Comparison of ENCODE assay signal across 8 mouse cellular contexts in the genomic region with DNA sequence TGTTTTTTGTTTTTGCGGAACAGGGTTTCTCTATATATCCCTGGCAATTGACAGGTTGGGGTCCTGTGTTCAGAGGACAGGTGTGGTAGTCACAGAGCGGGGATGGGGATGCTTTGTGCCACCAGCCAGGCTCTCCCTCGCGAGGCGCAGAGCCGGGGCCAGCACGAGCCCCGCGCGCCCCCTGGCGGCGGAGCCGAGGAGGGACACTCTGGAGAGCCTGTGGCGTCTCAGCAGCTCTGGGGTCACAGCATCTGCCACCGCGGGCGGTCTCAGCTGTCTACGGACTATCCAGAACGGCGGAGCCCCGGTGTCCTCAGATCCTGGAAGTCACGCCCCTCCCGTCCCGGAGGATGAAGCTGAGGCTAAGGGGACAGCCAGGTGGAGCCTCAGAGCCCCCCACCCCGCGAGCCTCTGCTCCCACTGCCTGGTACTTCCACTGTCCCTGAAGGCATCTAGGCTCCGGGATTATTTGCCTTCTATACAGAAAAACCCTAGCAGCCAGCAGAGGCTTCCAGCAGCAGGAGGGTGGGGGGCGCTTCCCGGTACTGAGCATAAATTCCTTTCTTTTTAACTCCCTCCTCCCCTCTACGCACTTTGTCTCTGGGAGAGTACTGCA.
DNase-seq lines count a peak whose midpoint lies in the region; ATAC-seq lines count a peak whose summit lies in the region.

No protein-coding gene starts in this region.

- no peaks in the 10 kb centered on the region for H3K27me3 ChIP-seq in hindbrain, embryonic 12.5 days

- peak; percentile 75 for DNase-seq in T-cell, adult 2 months (ENCODE audit: low spot score)
- DNase-seq in cerebellum, postnatal 10 days, result peak; percentile 88 to 89
- DNase-seq in frontal cortex, postnatal 14 days (ENCODE audit: low spot score in 2 of 2), result peak; percentile 40 to 53
- peak; percentile 57 to 64 for DNase-seq in layer of hippocampus, postnatal 36 days
- DNase-seq in lung, postnatal 25 days (ENCODE audit: low spot score), result peak; percentile 69
- peak; percentile 89 for DNase-seq in retina, postnatal 1 day
- peak; percentile 89 for DNase-seq in thymus, postnatal 4 days

- peak; percentile 81 for ATAC-seq in hindbrain, embryonic 12.5 days (ENCODE audit: low FRiP score)

- peak overlapping the region; percentile 51 for H3K4me2 ChIP-seq in hindbrain, embryonic 12.5 days (replicated peaks)

- H3K4me1 ChIP-seq in hindbrain, embryonic 12.5 days, result peaks cover 10% of the 10 kb centered on the region

- H3K9ac ChIP-seq in hindbrain, embryonic 12.5 days, result peak overlapping the region; percentile 43

- WGBS in hindbrain, embryonic 12.5 days, result 7% methylated on average over 30 of the region's 30 CpGs

- H3K27ac ChIP-seq in hindbrain, embryonic 12.5 days, result no peak overlapping the region

- H3K9me3 ChIP-seq in hindbrain, embryonic 12.5 days (replicated peaks), result no peaks in the 10 kb centered on the region

- H3K4me3 ChIP-seq in hindbrain, embryonic 12.5 days, result peak overlapping the region; percentile 18

- H3K36me3 ChIP-seq in hindbrain, embryonic 12.5 days, result no peaks in the 10 kb centered on the region
